Mouse (Mus musculus): ENCODE data around the gene Cela3a. TPM values are rescaled to one million over a fixed set of nuclear protein-coding genes. Genes with fewer than 3 reads are reported as not detected.
"Not testable (repeated sequence)": the region's sequence is repeated elsewhere in the genome, so short reads cannot be mapped to it uniquely, and the experiment has no call there.

The Cela3a gene
- total and polyA plus RNA-seq, 3 experiments, result not detected

DNA sequence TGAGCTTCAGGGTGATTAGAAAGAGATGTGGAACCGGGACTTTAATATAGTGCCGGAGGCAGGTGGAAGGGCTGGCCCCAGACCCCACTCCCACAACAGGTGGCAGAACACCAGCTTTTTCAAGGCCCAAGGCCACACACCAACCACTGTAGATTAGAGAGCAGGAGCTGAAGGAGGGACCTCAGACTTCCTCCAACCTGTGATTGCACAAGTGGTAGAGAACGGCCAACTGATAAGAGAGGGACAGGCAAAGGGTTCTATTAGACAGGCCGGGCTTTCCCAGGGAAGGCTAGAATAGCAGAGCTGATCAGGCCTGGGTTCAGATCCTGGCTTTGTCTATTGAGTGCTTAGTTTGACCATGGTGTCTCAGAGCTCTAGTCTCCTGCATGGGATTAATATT, 20.9 kb upstream of the Cela3a start, which contains the start of gene Cela3b:
Cela3b (minus strand) TSS at position 39 of the 400 bp plus-strand sequence.
- no peak for ATAC-seq (ENCODE audit: extremely low read depth, insufficient number of reproducible peaks, low FRiP score, poor library complexity, severe bottlenecking)
- H3K36me3 ChIP-seq (replicated peaks), result no peaks in the 10 kb centered on the region

DNA sequence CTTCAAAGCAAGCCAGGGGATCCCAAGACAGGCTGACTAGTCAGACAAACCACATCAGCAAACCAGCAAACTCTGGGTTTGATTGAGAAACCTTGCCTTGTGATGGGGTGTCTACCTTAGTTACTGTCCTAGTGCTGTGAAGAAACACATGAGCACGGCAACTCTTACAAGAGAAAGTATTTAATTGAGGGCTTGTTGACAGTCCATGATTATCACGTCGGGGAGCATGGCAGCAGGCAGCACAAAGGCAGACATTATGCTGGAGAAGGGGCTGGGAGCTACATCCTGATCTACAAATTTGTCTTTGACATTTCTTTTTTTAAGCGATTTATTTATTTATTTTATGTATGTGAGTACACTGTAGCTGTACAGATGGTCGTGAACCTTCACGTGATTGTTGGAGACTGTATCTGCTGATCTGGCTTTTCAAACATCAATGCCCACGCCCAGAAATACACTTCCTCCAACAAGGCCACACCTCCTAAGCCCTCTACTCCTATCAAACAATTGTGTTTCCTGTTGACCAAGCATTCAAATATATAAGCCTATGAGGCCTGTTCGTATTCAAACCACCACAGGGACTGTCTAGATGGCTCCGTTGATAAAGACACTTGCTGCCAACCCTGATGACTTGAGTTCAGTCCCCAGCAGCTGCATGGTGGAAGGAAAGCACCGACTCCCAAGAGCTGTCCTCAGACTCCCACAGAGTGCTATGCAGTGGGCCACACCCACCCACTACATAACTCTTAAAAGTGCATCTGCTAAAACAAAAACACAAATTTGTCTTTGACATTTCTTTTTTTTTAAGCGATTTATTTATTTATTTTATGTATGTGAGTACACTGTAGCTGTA, 8.3 kb upstream of the Cela3a start:
- Histone ChIP-seq H3K9me3 (replicated peaks) (no peaks in the 10 kb centered on the region), H3K4me1 (ENCODE audit: insufficient read depth, low read depth, low read length) (no peaks in the 10 kb centered on the region), H3K27me3 (ENCODE audit: insufficient read depth, low read length) (peaks cover 8% of the 10 kb centered on the region), H3K36me3 (replicated peaks) (no peaks in the 10 kb centered on the region), H3K4me3 (ENCODE audit: low read depth, low read length) (no peak overlapping the region)
- ATAC-seq (ENCODE audit: extremely low read depth, insufficient number of reproducible peaks, low FRiP score, poor library complexity, severe bottlenecking) (peak; percentile 8; the same call in 1 of the 2 replicates), DNase-seq (ENCODE audit: low spot score) (no peak)
- TF ChIP-seq GATA2 (IDR thresholded peaks at IDR 0.05; ENCODE audit: borderline replicate concordance, low read depth, low read length) (no peak), GATA1 (IDR thresholded peaks at IDR 0.05; ENCODE audit: borderline replicate concordance, low read length) (no peak), TAL1 (conservative IDR thresholded peaks at IDR 0.05; ENCODE audit: low read depth, low read length) (no peak), CTCF (IDR thresholded peaks at IDR 0.05; ENCODE audit: low read depth, low read length) (no peak), POLR2AphosphoS5 (IDR thresholded peaks at IDR 0.05; ENCODE audit: insufficient replicate concordance, low read depth, low read length) (no peak)

More for the DNA sequence above, 20.9 kb upstream of the Cela3a start, which contains the start of gene Cela3b:
- Histone ChIP-seq H3K27me3 (ENCODE audit: insufficient read depth, low read length) (no peaks in the 10 kb centered on the region), H3K4me3 (ENCODE audit: low read depth, low read length) (no peak within 1 kb of the TSS), H3K4me1 (ENCODE audit: insufficient read depth, low read depth, low read length) (no peaks in the 10 kb centered on the region), H3K9me3 (replicated peaks) (no peaks in the 10 kb centered on the region)
- no peak for DNase-seq (ENCODE audit: low spot score)
- TF ChIP-seq CTCF (IDR thresholded peaks at IDR 0.05; ENCODE audit: low read depth, low read length) (no peak), POLR2AphosphoS5 (IDR thresholded peaks at IDR 0.05; ENCODE audit: insufficient replicate concordance, low read depth, low read length) (no peak), GATA1 (IDR thresholded peaks at IDR 0.05; ENCODE audit: borderline replicate concordance, low read length) (no peak), TAL1 (conservative IDR thresholded peaks at IDR 0.05; ENCODE audit: low read depth, low read length) (no peak), GATA2 (IDR thresholded peaks at IDR 0.05; ENCODE audit: borderline replicate concordance, low read depth, low read length) (no peak)

DNA sequence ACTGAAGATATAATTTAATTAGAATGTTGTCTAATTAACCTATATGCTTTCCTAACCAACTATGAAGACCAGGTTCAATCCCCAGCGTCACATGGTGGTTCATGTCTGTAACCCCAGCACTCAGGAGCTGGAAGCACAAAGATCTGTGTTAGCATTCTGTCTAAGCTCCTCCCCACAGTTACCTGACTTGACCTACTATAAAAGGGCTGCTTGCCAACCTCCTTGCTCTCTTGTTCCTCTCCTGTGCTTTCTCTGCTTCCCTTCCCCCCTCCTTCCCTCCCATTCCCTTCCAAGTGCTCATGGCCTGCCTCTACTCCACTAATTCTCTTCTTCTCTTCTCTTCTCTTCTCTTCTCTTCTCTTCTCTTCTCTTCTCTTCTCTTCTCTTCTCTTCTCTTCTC, 5.3 kb upstream of the Cela3a start:
- peaks cover 8% of the 10 kb centered on the region for H3K27me3 ChIP-seq (ENCODE audit: insufficient read depth, low read length)
- H3K4me1 ChIP-seq (ENCODE audit: insufficient read depth, low read depth, low read length), result no peaks in the 10 kb centered on the region
- no peaks in the 10 kb centered on the region for H3K9me3 ChIP-seq (replicated peaks)
- TF ChIP-seq GATA1 (IDR thresholded peaks at IDR 0.05; ENCODE audit: borderline replicate concordance, low read length) (no peak), GATA2 (IDR thresholded peaks at IDR 0.05; ENCODE audit: borderline replicate concordance, low read depth, low read length) (no peak), TAL1 (conservative IDR thresholded peaks at IDR 0.05; ENCODE audit: low read depth, low read length) (no peak), POLR2AphosphoS5 (IDR thresholded peaks at IDR 0.05; ENCODE audit: insufficient replicate concordance, low read depth, low read length) (no peak), CTCF (IDR thresholded peaks at IDR 0.05; ENCODE audit: low read depth, low read length) (no peak)
- DNase-seq (ENCODE audit: low spot score) (no peak), ATAC-seq (ENCODE audit: extremely low read depth, insufficient number of reproducible peaks, low FRiP score, poor library complexity, severe bottlenecking) (no peak)
- no peak overlapping the region for H3K4me3 ChIP-seq (ENCODE audit: low read depth, low read length)
- no peaks in the 10 kb centered on the region for H3K36me3 ChIP-seq (replicated peaks)

DNA sequence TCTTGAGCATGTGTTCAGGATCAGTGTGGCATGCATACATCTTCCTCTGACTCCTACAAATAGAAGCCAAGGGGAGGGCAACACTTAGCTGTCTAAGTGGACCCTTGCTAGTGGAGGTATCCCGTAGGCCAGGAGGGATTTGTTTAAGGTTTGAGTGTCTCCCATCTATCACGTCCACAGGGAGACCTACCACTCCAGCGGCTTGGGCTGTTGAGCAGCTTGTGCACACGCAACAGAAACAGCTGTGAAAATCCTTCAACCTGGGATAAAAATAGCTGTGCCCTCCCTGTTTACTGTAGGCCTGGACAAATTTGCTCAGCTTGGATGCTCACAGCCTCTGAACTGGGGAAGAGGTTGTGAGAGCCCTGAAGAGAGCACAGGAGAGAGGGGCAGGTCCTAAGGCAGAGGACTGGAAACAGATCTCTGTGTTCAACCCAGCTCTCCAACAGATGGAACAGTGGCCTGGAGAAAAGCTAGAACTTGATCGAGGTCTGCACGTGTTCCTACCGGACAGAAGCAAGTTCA, 2.7 kb upstream of the Cela3a start:
- H3K27me3 ChIP-seq (ENCODE audit: insufficient read depth, low read length), result peaks cover 21% of the 10 kb centered on the region
- DNase-seq (ENCODE audit: low spot score); H3K4me3 ChIP-seq (ENCODE audit: low read depth, low read length); H3K4me1 ChIP-seq (ENCODE audit: insufficient read depth, low read depth, low read length); H3K36me3 ChIP-seq (replicated peaks); H3K9me3 ChIP-seq (replicated peaks); ATAC-seq (ENCODE audit: extremely low read depth, insufficient number of reproducible peaks, low FRiP score, poor library complexity, severe bottlenecking): not testable (repeated sequence)

DNA sequence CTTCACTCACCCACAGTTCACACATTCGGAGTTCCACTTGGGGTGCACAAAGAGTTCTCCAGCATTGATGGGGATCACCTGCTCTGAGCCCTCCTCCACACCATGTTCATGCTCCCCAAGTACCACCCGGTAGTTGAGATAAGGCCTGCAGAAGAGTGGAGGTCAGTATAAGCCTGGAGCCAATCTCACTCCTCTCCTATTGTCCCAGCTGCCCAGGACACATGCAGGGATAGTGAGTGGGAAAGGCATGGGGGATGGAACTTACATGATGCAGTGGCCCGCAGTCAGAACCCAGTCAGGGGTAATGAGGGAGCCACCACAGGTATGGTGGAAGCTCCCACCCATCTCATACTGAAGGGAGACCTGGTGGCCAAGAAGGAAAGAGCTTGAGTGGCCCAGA, 4.0 kb downstream of the Cela3a start:
- TF ChIP-seq GATA2 (IDR thresholded peaks at IDR 0.05; ENCODE audit: borderline replicate concordance, low read depth, low read length), result no peak
- no peak for TF ChIP-seq POLR2AphosphoS5 (IDR thresholded peaks at IDR 0.05; ENCODE audit: insufficient replicate concordance, low read depth, low read length)
- TF ChIP-seq GATA1 (IDR thresholded peaks at IDR 0.05; ENCODE audit: borderline replicate concordance, low read length), result no peak
- TF ChIP-seq CTCF (IDR thresholded peaks at IDR 0.05; ENCODE audit: low read depth, low read length), result no peak
- no peak for TF ChIP-seq TAL1 (conservative IDR thresholded peaks at IDR 0.05; ENCODE audit: low read depth, low read length)
- Histone ChIP-seq H3K9me3 (replicated peaks) (no peaks in the 10 kb centered on the region), H3K4me3 (ENCODE audit: low read depth, low read length) (no peak overlapping the region), H3K36me3 (replicated peaks) (no peaks in the 10 kb centered on the region), H3K27me3 (ENCODE audit: insufficient read depth, low read length) (peaks cover 46% of the 10 kb centered on the region), H3K4me1 (ENCODE audit: insufficient read depth, low read depth, low read length) (no peaks in the 10 kb centered on the region)
- no peak for DNase-seq (ENCODE audit: low spot score)
- ATAC-seq (ENCODE audit: extremely low read depth, insufficient number of reproducible peaks, low FRiP score, poor library complexity, severe bottlenecking), result no peak

DNA sequence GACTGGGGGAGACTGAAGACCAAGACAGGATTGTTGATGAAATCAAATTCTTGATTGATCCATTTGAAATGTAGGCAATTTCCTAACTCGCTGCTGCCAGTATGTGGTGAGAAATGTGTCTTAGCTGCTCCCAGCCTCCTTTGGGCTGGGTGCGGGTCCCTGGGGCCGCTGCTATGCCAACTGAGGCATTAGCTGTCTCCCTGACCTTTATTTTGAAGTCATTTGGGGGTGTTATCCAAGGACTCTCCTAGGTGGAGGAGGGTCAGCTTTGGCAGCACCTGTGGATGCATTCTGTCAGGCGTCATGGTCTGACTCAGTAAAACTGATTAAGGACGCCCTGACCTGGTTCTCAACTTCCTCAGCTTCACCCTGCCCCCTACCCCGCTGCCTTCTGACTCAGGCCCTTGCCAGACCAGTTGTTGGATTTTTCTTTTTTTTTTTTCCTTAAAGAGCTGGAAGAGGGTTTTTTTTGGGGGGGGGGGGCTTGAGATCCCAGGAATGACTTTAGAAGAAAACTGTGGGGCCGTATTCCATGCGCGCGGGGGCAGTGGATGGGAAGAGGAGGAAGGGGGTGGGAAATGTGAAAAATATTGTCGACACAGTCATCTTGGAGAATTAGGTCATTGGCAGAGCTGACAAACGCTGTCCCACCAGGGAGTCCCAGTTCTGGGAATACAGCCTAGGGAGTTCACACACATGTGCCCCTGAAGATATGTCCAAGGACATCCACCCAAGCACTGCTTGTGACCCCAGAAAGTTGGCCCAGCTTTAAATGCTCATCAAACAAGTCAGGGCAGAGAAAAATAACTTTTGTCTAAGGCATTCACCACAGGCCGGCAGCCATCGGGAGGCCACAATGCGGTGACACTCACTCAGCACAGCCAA, 12.7 kb downstream of the Cela3a start:
- no peak for TF ChIP-seq GATA1 (IDR thresholded peaks at IDR 0.05; ENCODE audit: borderline replicate concordance, low read length)
- no peak for TF ChIP-seq CTCF (IDR thresholded peaks at IDR 0.05; ENCODE audit: low read depth, low read length)
- TF ChIP-seq TAL1 (conservative IDR thresholded peaks at IDR 0.05; ENCODE audit: low read depth, low read length), result no peak
- TF ChIP-seq POLR2AphosphoS5 (IDR thresholded peaks at IDR 0.05; ENCODE audit: insufficient replicate concordance, low read depth, low read length), result no peak
- TF ChIP-seq GATA2 (IDR thresholded peaks at IDR 0.05; ENCODE audit: borderline replicate concordance, low read depth, low read length), result no peak
- DNase-seq (ENCODE audit: low spot score) (no peak), ATAC-seq (ENCODE audit: extremely low read depth, insufficient number of reproducible peaks, low FRiP score, poor library complexity, severe bottlenecking) (no peak)
- H3K36me3 ChIP-seq (replicated peaks), result no peaks in the 10 kb centered on the region
- H3K9me3 ChIP-seq (replicated peaks), result no peaks in the 10 kb centered on the region; the same call in 1 of the 2 replicates
- H3K27me3 ChIP-seq (ENCODE audit: insufficient read depth, low read length), result peaks cover 24% of the 10 kb centered on the region
- H3K4me1 ChIP-seq (ENCODE audit: insufficient read depth, low read depth, low read length), result peaks cover 5% of the 10 kb centered on the region
- no peak overlapping the region for H3K4me3 ChIP-seq (ENCODE audit: low read depth, low read length)
